Mouse (Mus musculus): ENCODE measurements around the gene Tm4sf5.
"Not testable (repeated sequence)": the region's sequence is repeated elsewhere in the genome, so short reads cannot be mapped to it uniquely, and the experiment has no call there.

Tm4sf5 gene

DNA sequence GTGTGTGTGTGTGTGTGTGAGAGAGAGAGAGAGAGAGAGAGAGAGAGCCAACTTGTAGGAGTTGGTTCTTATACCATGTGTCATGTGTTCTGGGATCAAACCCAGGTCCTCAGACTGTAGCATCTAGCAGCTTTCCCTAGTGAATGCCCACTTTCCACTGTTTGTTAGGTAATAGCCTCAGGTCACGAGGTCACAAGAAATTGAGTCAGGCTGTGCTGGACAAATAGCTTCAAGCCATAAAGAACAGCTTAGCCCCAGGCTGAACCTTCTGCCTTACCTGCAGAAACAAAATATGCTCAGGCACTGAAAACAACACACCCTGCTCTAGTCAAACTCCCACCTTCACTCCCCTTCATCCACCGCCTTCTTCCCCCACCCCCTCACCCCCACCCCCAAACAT is 6.2 kb downstream of the Tm4sf5 start:
- no peak for DNase-seq

- DNase-seq = no peak
Observed at GRCm38 (mm10) chr11:70511825-70512224, 6.8 kb downstream of the Tm4sf5 start.

- DNase-seq = no peak
Observed at GRCm38 (mm10) chr11:70512709-70513342, 7.8 kb downstream of the Tm4sf5 start.

GRCm38 (mm10) chr11:70513520-70513919 is 8.5 kb downstream of the Tm4sf5 start:
- no peak for DNase-seq

- DNase-seq = no peak
Observed at GRCm38 (mm10) chr11:70514288-70514687, 9.2 kb downstream of the Tm4sf5 start, which contains the start of gene Vmo1. Gene Vmo1 (minus strand): TSS chr11:70514616.

GRCm38 (mm10) chr11:70516352-70516751 is 11.3 kb downstream of the Tm4sf5 start:
- DNase-seq = peak; percentile 72

DNA sequence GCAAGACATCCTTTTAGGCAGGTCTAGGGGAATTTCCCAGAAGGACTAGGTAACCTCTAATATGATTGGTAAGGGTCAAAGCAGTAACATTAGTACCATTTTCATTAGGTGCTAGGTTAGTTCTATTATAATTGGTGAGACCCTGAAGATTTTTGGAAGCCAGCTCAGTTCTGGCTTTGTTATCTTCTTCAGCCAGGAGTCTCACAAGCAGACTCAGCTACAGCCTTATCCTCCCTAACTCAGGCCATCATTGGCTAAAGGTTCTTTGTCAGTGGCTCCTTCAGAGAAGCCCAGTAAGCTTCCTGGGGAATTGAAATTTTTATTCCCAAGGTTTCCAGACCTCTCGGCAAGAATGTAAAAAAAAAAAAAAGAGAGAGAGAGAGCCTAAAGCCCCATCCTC is 13.4 kb downstream of the Tm4sf5 start:
- no peak for DNase-seq

DNA sequence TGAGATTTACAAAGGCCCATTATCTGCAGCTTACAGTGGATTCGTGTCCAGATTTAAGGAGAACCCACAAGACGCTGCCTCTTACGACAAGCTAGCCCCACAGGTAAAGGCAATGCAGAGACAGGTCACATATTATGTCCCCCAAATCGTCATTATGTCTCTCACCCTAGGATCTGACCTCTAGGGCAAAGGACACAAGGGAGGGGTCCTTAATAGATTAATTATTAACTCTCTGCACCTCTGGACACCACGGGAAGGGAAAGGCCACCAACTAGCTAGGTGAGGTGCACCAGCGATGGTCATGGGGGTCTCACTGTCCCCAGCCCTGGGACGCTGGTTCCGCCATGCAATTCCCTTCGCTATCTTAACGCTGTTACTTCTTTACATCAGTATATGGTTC is 13.9 kb downstream of the Tm4sf5 start, which contains the start of gene Gltpd2:
Gene Gltpd2, plus strand, starts transcription at position 274 of the 400 bp plus-strand sequence.
- DNase-seq = no peak

- no peak for DNase-seq
Observed at GRCm38 (mm10) chr11:70520178-70520769, 15.2 kb downstream of the Tm4sf5 start.

DNA sequence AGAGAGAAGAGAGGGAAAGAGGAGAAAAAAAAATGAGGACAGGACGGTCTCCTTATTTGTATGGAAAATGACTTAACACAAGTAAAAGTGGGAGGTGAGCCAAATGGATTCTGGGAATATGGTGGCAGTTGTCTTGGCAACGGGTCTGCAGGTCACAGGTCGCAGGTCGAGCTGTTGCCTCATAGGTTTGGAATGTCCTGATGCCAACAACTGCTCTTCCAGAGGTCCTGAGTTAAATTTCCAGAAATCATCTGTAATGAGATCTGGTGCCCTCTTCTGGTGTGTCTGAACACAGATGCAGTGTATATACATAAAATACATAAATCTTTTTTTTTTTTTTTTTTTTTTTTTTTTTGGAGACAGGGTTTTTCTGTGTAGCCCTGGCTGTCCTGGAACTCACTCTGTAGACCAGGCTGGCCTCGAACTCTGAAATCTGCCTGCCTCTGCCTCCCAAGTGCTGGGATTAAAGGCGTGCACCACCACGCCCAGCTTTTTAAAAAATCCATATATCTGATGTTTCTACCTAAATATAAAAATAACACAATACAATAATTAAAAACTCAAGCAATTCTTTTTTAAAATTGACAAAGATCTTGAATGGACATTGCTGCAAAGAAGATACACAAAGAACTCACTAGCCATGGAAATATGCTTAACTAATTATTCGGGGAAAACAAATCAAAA is 18.4 kb downstream of the Tm4sf5 start:
- DNase-seq = not testable (repeated sequence)

DNA sequence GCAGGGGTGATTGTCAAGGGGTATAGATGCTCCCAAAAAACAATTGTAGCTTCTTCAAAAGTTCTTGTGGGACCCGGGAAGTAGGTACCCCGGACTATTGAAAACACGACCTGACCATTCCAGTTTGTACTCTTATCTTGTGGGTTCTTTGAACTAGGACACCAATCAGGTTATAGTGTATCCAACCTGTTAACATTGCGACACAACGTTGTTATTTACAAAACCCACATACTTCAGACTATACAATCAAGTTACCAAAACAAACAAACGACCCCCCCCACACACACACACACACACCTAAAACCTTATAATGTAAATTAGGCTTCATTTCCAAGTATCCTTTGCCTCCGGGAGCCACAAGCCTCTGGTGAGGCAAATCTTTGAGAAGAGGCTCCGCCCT is 19.7 kb downstream of the Tm4sf5 start:
- no peak for DNase-seq

- DNase-seq = peak; percentile 96
Observed at GRCm38 (mm10) chr11:70525184-70525678, 20.2 kb downstream of the Tm4sf5 start, which contains the start of gene Psmb6. Gene Psmb6 (plus strand): TSS chr11:70525367.

DNA sequence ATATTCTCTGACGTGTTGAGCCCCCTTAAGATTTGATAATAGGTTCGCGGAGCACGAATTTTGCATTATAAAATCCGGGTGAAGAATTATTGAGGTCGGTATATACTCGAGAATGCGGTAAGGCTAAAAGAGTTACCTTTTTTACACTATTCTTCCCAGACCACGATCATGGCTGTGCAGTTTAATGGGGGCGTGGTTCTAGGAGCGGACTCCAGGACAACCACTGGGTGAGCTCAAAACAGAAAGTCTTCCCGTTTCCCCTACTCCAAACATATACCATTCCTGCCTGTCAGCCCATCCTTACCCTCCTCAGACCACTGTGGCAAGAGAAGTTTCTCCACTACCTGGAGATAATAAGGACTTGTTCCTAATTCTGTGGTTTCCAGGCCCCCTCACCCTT is 20.7 kb downstream of the Tm4sf5 start:
- no peak for DNase-seq

- no peak for DNase-seq
Observed at GRCm38 (mm10) chr11:70526211-70526610, 21.2 kb downstream of the Tm4sf5 start.

GRCm38 (mm10) chr11:70528610-70529009 is 23.6 kb downstream of the Tm4sf5 start:
- no peak for DNase-seq

DNA sequence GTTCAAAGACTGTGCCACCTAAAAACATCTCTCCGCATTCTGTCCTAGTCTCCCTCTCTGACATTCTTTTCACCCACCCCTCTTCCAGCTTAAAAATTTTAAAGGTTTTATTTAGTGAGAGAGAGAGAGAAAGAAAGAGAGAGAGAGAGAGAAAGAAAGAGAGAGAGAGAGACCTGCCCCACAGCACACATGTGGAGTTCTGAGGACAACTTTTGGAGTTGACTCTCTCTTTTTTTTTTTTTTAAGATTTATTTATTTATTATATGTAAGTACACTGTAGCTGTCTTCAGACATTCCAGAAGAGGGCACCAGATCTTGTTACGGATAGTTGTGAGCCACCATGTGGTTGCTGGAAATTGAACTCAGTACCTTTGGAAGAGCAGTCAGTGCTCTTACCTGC is 26.0 kb downstream of the Tm4sf5 start:
- not testable (repeated sequence) for DNase-seq

GRCm38 (mm10) chr11:70532839-70533238 is 27.8 kb downstream of the Tm4sf5 start, which contains the start of gene Gm40193:
Gene Gm40193 (minus strand): TSS chr11:70532939.
- no peak for DNase-seq

DNA sequence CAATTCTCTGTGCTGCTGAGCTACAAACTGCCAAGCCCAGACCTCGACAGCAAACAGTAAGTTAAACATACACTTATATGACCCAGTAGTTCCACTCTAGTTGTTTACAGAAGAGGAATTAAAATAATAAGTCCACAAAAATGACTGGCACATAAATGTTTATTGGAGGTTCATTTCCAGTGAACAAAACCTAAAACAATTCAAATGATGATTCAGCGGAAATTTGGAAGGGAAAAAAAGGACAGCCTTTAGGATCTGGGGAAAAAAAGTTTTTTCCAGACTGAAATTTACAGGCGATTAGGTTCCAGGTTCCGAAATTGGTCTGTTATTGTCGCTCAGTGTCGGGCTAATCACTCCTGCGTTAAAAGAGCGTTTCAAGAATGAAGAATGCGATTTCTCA is 34.4 kb downstream of the Tm4sf5 start:
- DNase-seq = no peak

- DNase-seq = peak; percentile 90
Observed at GRCm38 (mm10) chr11:70539877-70540587, 35.0 kb downstream of the Tm4sf5 start, which contains the start of gene Pld2. Gene Pld2 (plus strand): TSS chr11:70540064.

- no peak for DNase-seq
Observed at GRCm38 (mm10) chr11:70540928-70541327, 35.9 kb downstream of the Tm4sf5 start.

- no peak for DNase-seq
Observed at GRCm38 (mm10) chr11:70541415-70541814, 36.4 kb downstream of the Tm4sf5 start.

DNA sequence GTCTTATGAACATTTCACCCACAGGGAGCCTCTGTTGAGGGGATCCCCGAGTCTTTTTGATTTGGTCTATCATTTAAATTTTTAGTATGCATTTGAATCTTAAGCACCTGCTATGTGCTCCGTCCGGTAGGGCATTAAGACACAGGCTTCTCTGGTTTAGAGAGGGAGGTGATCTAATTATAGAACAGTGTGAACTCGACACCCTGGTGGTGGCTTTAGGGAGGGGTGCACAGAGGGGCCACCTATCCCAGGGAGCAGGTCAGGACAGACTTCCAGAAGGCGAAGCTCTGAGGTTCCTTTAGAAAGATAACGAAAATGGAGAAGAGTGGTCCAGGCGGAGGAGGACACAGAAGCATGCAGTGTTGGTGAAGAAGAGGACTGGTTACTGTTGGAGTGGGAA is 39.5 kb downstream of the Tm4sf5 start:
- DNase-seq = no peak

DNA sequence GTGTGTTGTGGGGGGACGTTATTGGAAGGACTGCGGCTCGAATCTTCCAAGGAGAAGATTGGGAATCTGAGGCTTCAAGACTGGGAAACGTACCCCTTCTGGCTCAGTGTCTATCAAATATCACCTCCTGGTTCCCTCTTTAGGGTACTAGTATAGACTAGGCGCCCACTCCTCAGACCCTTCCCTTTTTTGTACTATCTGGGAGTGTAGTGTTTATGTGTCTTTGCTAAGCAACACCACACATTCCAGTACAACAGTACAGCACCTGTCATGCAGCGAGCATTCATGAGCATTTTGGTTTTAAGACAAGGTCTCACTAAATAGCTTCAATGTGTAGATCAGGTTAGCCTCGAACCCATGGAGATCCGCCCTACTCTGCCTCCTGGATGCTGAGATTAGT is 46.5 kb downstream of the Tm4sf5 start:
- no peak for DNase-seq
